Mouse (Mus musculus) forelimb bud, embryonic 11.5 days (tissue): ENCODE measurements around the gene Lmcd1.

Source experiments
- DNase-seq: peaks from one replicate; pipeline ENCODE4 v3.0.0-alpha.2; 2012; ENCODE audit warnings: low read depth, low spot score

Lmcd1 gene

GRCm38 (mm10) chr6:112359341-112359740, 85.8 kb downstream of the Lmcd1 start:
- no peak for DNase-seq

GRCm38 (mm10) chr6:112360676-112361075, 87.1 kb downstream of the Lmcd1 start:
- DNase-seq: no peak

- DNase-seq: peak; percentile 68
Measured at GRCm38 (mm10) chr6:112362349-112362958, 88.9 kb downstream of the Lmcd1 start.

GRCm38 (mm10) chr6:112364581-112364980, 91.0 kb downstream of the Lmcd1 start:
- DNase-seq: peak; percentile 71

- DNase-seq: no peak
Measured at GRCm38 (mm10) chr6:112365294-112365693, 91.7 kb downstream of the Lmcd1 start.

GRCm38 (mm10) chr6:112373886-112374585, 100.5 kb downstream of the Lmcd1 start:
- peak; percentile 49 for DNase-seq

- no peak for DNase-seq
Measured at GRCm38 (mm10) chr6:112375661-112376392, 102.3 kb downstream of the Lmcd1 start.

- no peak for DNase-seq
Measured at GRCm38 (mm10) chr6:112379054-112379453, 105.5 kb downstream of the Lmcd1 start.
